Mouse (Mus musculus) ES-Bruce4 (cell line): Measurements from ENCODE around the gene Grasp. TPM values are rescaled to one million over a fixed set of nuclear protein-coding genes. Genes with fewer than 3 reads are reported as not detected.

Source experiments
- H3K27ac ChIP-seq: 2 replicates; pipeline ENCODE4 v1.5.1; 2012; ENCODE audit warnings: low read length, inconsistent platforms; ENCODE audit not compliant: insufficient read depth
- H3K27me3 ChIP-seq: 2 replicates; pipeline ENCODE4 v1.6.1; 2012; ENCODE audit warnings: mild to moderate bottlenecking, low read length, inconsistent platforms; ENCODE audit not compliant: control insufficient read depth, poor library complexity, insufficient read depth, severe bottlenecking
- H3K36me3 ChIP-seq: 2 replicates; pipeline ENCODE4 v1.6.1; 2012; ENCODE audit warnings: inconsistent platforms, mild to moderate bottlenecking, low read length, moderate library complexity; ENCODE audit not compliant: control insufficient read depth, poor library complexity, insufficient read depth, severe bottlenecking
- H3K4me1 ChIP-seq: one replicate; pipeline ENCODE4 v1.8.1; 2011; ENCODE audit warnings: low read length; ENCODE audit not compliant: control insufficient read depth, insufficient read depth
- H3K4me3 ChIP-seq: 2 replicates; pipeline ENCODE4 v1.5.1; 2011; ENCODE audit warnings: low read depth, mild to moderate bottlenecking, low read length
- H3K9ac ChIP-seq: 2 replicates; pipeline ENCODE4 v1.6.1; 2012; ENCODE audit warnings: low read depth, mild to moderate bottlenecking, inconsistent platforms; ENCODE audit not compliant: poor library complexity, severe bottlenecking
- H3K9me3 ChIP-seq: replicated peaks from 2 replicates; pipeline ENCODE4 v1.6.1; 2012; ENCODE audit warnings: mild to moderate bottlenecking, low read length, inconsistent platforms; ENCODE audit not compliant: control insufficient read depth, poor library complexity, insufficient read depth, severe bottlenecking
- CTCF ChIP-seq: IDR thresholded peaks from one replicate; pipeline ENCODE4 v1.8.1; 2011; ENCODE audit warnings: low read depth, low read length
- EP300 ChIP-seq: IDR thresholded peaks from 2 replicates; pipeline ENCODE4 v1.6.1; 2011; ENCODE audit warnings: low read depth, low read length; ENCODE audit not compliant: insufficient read depth
- POLR2A ChIP-seq: IDR thresholded peaks from one replicate; pipeline ENCODE4 v1.8.1; 2011; ENCODE audit warnings: low read length; ENCODE audit not compliant: insufficient read depth
- polyA plus RNA-seq: library from polyadenylated mRNA; stranded (reverse); fragments of >200 nt; gene quantifications from 2 replicates; pipeline ENCODE4 v1.2.4, GENCODE M21; 2011; ENCODE audit warnings: low read depth; ENCODE audit not compliant: missing spikeins, insufficient read depth, insufficient read length

Gene Grasp
- polyA plus RNA-seq, 1 experiment, result 8.6 TPM

- peak overlapping the region; percentile 7; the same call in 1 of the 2 replicates for H3K9ac ChIP-seq
- no peaks in the 10 kb centered on the region for H3K9me3 ChIP-seq
- peak overlapping the region; percentile 91 for H3K27ac ChIP-seq
- no peak overlapping the region for H3K4me3 ChIP-seq
- H3K4me1 ChIP-seq, result peaks cover 20% of the 10 kb centered on the region
- peaks cover 16% of the 10 kb centered on the region for H3K36me3 ChIP-seq
- TF ChIP-seq POLR2A (no peak), CTCF (no peak), EP300 (peak; percentile 95)
- no peaks in the 10 kb centered on the region for H3K27me3 ChIP-seq
Measured at GRCm38 (mm10) chr15:101277351-101277899, 53.4 kb downstream of the Grasp start.

- TF ChIP-seq EP300 (peak; percentile 29; the same call in 1 of the 2 replicates), POLR2A (no peak)
- H3K9me3 ChIP-seq, result no peaks in the 10 kb centered on the region
- peaks cover 20% of the 10 kb centered on the region for H3K4me1 ChIP-seq
- peaks cover 6% of the 10 kb centered on the region for H3K36me3 ChIP-seq
- no peaks in the 10 kb centered on the region for H3K27me3 ChIP-seq
- peak overlapping the region; percentile 68 for H3K27ac ChIP-seq
- no peak overlapping the region for H3K4me3 ChIP-seq
- H3K9ac ChIP-seq, result peak overlapping the region; percentile 7; the same call in 1 of the 2 replicates
Measured at GRCm38 (mm10) chr15:101278589-101278988, 54.6 kb downstream of the Grasp start.

- Histone ChIP-seq H3K27ac (peak overlapping the region; percentile 68), H3K36me3 (no peaks in the 10 kb centered on the region), H3K4me3 (no peak overlapping the region), H3K9me3 (no peaks in the 10 kb centered on the region), H3K9ac (no peak overlapping the region), H3K4me1 (peaks cover 17% of the 10 kb centered on the region), H3K27me3 (no peaks in the 10 kb centered on the region)
- TF ChIP-seq EP300 (no peak), POLR2A (no peak), CTCF (no peak)
Measured at GRCm38 (mm10) chr15:101279430-101279999, 55.5 kb downstream of the Grasp start.

Other genes with a start within 250 kb of the Grasp start
- gene Gm47841, start 176.8 kb upstream of the Grasp start, polyA plus RNA-seq, result not detected in 2 replicates
- gene Fignl2, start 145.6 kb upstream of the Grasp start, polyA plus RNA-seq, result 25.6 and 27.4 TPM in 2 replicates
- not detected in 2 replicates for gene Ankrd33, start 108.4 kb upstream of the Grasp start, polyA plus RNA-seq
- 2.7 and 2.9 TPM in 2 replicates for gene Acvrl1, start 95.7 kb upstream of the Grasp start, polyA plus RNA-seq
- 27.7 and 27.8 TPM in 2 replicates for gene Acvr1b, start 50.1 kb upstream of the Grasp start, polyA plus RNA-seq
- gene Nr4a1, start 30.1 kb downstream of the Grasp start, polyA plus RNA-seq, result 29.4 and 31.9 TPM in 2 replicates
- gene Atg101, start 60.1 kb downstream of the Grasp start, polyA plus RNA-seq, result 37.6 and 39.1 TPM in 2 replicates
- gene 6030408B16Rik, start 69.0 kb downstream of the Grasp start, polyA plus RNA-seq, result not detected in 2 replicates
- 1.1 and 1.6 TPM in 2 replicates for gene Krt80, start 146.0 kb downstream of the Grasp start, polyA plus RNA-seq
- 30.7 and 36.4 TPM in 2 replicates for gene Krt7, start 186.9 kb downstream of the Grasp start, polyA plus RNA-seq
- not detected in 2 replicates for gene Krt87, start 214.6 kb downstream of the Grasp start, polyA plus RNA-seq
- not detected in 2 replicates for gene Krt88, start 223.6 kb downstream of the Grasp start, polyA plus RNA-seq
- gene Krt81, start 239.6 kb downstream of the Grasp start, polyA plus RNA-seq, result not detected in 2 replicates
- not detected in 2 replicates for gene Krt86, start 249.3 kb downstream of the Grasp start, polyA plus RNA-seq